Mouse (Mus musculus) embryonic facial prominence, embryonic 13.5 days (tissue): Measurements from ENCODE around the gene Lpp. TPM values are rescaled to one million over a fixed set of nuclear protein-coding genes. Genes with fewer than 3 reads are reported as not detected.
A peak's percentile ranks its signal among the peaks of the same experiment; 100 is the strongest.

Experiments
- ATAC-seq: fragments of 200-750 bp; cut with Nextera tagmentation; 2 replicates; pipeline ENCODE4 v1.8.0; 2017; ENCODE audit warnings: low read depth; ENCODE audit not compliant: insufficient number of reproducible peaks, insufficient read depth, low FRiP score, low TSS enrichment
- H3K27ac ChIP-seq: fragments of 300-500 bp; sonication (generic); 2 replicates; pipeline ENCODE4 v1.5.1; 2015; ENCODE audit warnings: moderate library complexity, mild to moderate bottlenecking, inconsistent platforms
- H3K27me3 ChIP-seq: fragments of 300-500 bp; sonication (generic); 2 replicates; pipeline ENCODE4 v1.6.1; 2015; ENCODE audit warnings: mild to moderate bottlenecking, inconsistent platforms
- H3K36me3 ChIP-seq: fragments of 300-500 bp; sonication (generic); 2 replicates; pipeline ENCODE4 v1.6.1; 2015; ENCODE audit warnings: mild to moderate bottlenecking, inconsistent platforms
- H3K4me1 ChIP-seq: fragments of 300-500 bp; sonication (generic); 2 replicates; pipeline ENCODE4 v1.6.1; 2015; ENCODE audit warnings: inconsistent platforms
- H3K4me2 ChIP-seq: fragments of 300-500 bp; sonication (generic); 2 replicates; pipeline ENCODE4 v1.6.1; 2015; ENCODE audit warnings: moderate library complexity, mild to moderate bottlenecking, inconsistent platforms
- H3K4me3 ChIP-seq: fragments of 300-500 bp; sonication (generic); 2 replicates; pipeline ENCODE4 v1.5.1; 2015; ENCODE audit warnings: mild to moderate bottlenecking, inconsistent platforms
- H3K9ac ChIP-seq: fragments of 300-500 bp; sonication (generic); 2 replicates; pipeline ENCODE4 v1.6.1; 2015; ENCODE audit warnings: mild to moderate bottlenecking, inconsistent platforms
- H3K9me3 ChIP-seq: fragments of 300-500 bp; sonication (generic); 2 replicates; pipeline ENCODE4 v1.6.1; 2016; ENCODE audit warnings: inconsistent platforms
- WGBS: fragments of 180-500 bp; shearing (Covaris S2); methylation state at CpG from one replicate; pipeline ENCODE4 v1.1.7; 2015; ENCODE audit warnings: mixed read lengths; 5-methylcytosine and 5-hydroxymethylcytosine counted together
- polyA plus RNA-seq: library from polyadenylated mRNA; unstranded; fragments of >200 nt; fragmentation: Nextera tagmentation; extraction: Ambion mirVana; gene quantifications from 2 replicates; pipeline ENCODE4 v1.2.1, GENCODE M21; 2015

Lpp gene
- polyA plus RNA-seq, 1 experiment from 2014 or later = 49.3 TPM

DNA sequence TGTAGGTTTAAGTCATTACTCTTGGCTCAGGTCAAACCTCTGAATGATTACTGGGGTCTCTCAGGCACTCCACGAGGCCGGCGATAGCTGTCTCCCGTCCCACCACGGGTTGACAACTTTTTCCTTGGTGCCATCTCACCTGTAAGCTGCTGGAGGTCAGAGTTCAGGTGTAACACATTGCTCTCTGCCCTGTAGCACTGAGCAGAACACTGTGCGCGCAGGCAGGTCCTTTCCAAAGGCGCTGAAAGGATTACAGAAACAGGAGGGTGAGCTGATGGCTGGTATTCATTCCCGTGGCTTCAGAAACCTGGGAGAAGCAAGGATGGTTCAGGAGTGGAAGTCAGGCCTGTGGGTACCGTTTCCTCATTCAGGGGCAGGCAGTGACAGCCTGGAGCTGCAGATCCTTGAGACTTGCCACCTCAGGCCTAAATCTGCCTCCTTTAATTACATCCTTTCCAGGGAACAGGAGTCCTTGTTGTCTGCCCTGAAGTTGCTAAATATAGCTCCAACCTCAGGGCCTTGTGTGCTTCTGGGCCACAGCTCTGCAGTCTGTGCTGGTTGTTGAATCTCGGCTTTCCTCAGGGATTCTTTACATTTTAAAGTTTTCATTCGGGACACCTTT is 31.2 kb downstream of the Lpp start:
- H3K4me2 ChIP-seq = no peak overlapping the region
- H3K27me3 ChIP-seq = no peaks in the 10 kb centered on the region
- peak overlapping the region; percentile 60 for H3K27ac ChIP-seq
- no peak for ATAC-seq
- no peak overlapping the region for H3K9ac ChIP-seq
- no peaks in the 10 kb centered on the region for H3K36me3 ChIP-seq
- peaks cover 41% of the 10 kb centered on the region for H3K4me1 ChIP-seq
- no peaks in the 10 kb centered on the region for H3K9me3 ChIP-seq
- no peak overlapping the region for H3K4me3 ChIP-seq
- WGBS = 54% methylated on average over 12 of the region's 12 CpGs

DNA sequence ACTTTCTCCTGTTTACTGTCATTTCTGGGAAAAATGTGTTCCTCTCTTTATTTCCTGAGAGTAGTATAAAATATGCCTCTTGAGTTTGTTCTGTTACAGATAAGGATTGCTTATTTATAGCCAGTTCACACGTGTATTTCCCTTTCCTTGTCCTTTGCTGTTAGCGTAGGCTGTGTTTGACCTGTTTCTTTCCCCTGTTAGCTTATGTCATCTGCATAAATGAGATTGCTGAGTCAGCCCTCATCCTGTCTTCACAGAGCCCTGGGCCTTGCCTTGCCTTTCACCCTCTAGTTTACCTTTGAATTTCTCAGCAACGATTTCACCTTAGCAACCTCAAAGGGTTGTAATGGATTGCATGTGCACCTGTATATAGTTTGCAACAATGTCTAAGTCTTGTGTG is 32.5 kb downstream of the Lpp start:
- Histone ChIP-seq H3K4me1 (peaks cover 47% of the 10 kb centered on the region), H3K9ac (no peak overlapping the region), H3K4me3 (no peak overlapping the region), H3K36me3 (no peaks in the 10 kb centered on the region), H3K27me3 (no peaks in the 10 kb centered on the region), H3K4me2 (no peak overlapping the region), H3K27ac (no peak overlapping the region), H3K9me3 (no peaks in the 10 kb centered on the region)
- no peak for ATAC-seq
- 71% methylated on average over 3 of the region's 3 CpGs for WGBS

DNA sequence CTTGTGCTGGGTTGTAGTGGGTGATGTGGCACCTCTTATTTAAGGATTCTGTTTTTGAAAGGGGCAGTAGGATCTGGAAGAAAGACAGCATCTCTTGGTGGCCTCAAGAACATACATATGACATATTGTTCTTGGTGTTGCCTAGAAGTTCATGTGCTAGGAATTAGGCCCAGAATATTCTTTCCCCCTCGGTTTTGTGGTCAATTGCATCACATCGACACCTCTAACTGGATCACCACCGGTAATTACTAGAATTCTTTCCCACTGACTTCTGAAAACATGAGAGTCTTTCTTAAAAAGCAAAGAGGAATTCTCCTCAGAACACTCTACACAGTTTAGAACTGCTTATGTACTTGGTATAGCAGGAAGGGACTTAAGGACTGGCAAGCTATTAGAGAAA is 34.3 kb downstream of the Lpp start:
- Histone ChIP-seq H3K9ac (no peak overlapping the region), H3K4me1 (peaks cover 42% of the 10 kb centered on the region), H3K27me3 (no peaks in the 10 kb centered on the region), H3K9me3 (no peaks in the 10 kb centered on the region), H3K27ac (no peak overlapping the region), H3K4me2 (no peak overlapping the region), H3K36me3 (no peaks in the 10 kb centered on the region), H3K4me3 (no peak overlapping the region)
- ATAC-seq = no peak
- WGBS = 74% methylated on average over 3 of the region's 3 CpGs

DNA sequence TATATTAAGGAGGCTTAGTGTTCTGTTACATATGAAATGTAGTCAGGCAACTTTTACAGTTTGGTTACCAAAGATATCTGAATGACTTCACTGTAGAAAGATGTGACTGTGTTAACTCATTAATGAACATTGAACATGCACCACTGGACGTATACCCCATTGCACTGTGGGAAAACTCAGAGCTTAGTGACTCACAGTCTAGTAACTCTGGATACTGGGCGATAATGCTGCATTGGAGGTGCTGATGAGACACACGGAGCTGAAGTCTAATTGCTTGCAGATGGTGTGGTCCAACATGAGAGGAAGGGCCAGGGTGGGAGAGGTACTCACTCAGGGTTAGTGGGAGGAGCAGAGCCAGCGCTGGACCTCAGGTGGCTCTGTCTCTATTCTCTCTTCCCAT is 34.7 kb downstream of the Lpp start:
- 45% methylated on average over 4 of the region's 4 CpGs for WGBS
- Histone ChIP-seq H3K36me3 (no peaks in the 10 kb centered on the region), H3K9me3 (no peaks in the 10 kb centered on the region), H3K27me3 (no peaks in the 10 kb centered on the region), H3K9ac (no peak overlapping the region), H3K4me2 (no peak overlapping the region), H3K4me3 (no peak overlapping the region), H3K27ac (no peak overlapping the region), H3K4me1 (peaks cover 42% of the 10 kb centered on the region)
- ATAC-seq = no peak

DNA sequence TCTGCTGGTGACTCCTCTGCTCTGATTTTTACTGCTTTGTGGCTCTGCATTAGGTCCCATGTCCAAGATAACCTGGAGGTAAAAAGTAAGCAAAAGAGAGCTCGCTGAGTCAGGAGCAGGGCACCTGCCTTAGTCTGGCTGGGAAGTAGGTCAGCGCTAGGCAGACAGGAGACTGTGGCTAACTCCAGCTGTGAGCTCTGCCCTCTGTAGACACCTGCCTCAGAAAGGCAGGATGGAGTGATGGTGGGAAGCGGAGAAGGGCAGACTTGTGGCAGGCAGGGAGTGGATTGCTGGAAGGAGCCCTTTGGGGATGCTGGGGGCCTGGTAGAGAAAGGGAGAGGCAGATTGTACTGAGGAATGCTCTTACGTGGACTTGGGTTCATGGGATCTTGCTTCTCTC is 35.4 kb downstream of the Lpp start:
- 81% methylated on average over 4 of the region's 4 CpGs for WGBS
- Histone ChIP-seq H3K4me3 (no peak overlapping the region), H3K9ac (no peak overlapping the region), H3K9me3 (no peaks in the 10 kb centered on the region), H3K27ac (no peak overlapping the region), H3K4me1 (peaks cover 44% of the 10 kb centered on the region), H3K4me2 (no peak overlapping the region), H3K36me3 (no peaks in the 10 kb centered on the region), H3K27me3 (no peaks in the 10 kb centered on the region)
- ATAC-seq = no peak

DNA sequence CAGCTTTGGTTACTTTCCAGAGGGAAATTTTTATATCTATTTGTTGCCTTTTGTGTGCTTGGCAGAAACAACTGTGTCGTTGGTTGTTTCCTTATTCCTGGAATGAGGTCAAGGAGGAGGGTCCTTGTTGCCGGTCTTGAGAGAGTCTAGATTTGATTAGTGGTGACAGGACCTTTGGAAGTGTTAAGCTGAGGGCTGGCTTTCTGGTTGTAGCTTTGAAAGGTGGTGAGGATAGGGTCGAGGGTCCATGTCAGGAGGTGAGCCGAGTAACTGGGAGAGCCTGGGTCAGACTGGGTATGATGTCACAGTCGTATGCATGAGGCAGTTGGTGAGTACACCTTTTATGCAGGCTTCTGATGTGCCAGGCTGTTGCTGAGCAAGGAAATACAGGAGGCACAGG is 36.4 kb downstream of the Lpp start:
- Histone ChIP-seq H3K9ac (no peak overlapping the region), H3K27ac (no peak overlapping the region), H3K27me3 (no peaks in the 10 kb centered on the region), H3K4me3 (no peak overlapping the region), H3K4me2 (no peak overlapping the region), H3K36me3 (no peaks in the 10 kb centered on the region), H3K4me1 (peaks cover 44% of the 10 kb centered on the region), H3K9me3 (no peaks in the 10 kb centered on the region)
- 50% methylated on average over 5 of the region's 5 CpGs for WGBS
- ATAC-seq = no peak

DNA sequence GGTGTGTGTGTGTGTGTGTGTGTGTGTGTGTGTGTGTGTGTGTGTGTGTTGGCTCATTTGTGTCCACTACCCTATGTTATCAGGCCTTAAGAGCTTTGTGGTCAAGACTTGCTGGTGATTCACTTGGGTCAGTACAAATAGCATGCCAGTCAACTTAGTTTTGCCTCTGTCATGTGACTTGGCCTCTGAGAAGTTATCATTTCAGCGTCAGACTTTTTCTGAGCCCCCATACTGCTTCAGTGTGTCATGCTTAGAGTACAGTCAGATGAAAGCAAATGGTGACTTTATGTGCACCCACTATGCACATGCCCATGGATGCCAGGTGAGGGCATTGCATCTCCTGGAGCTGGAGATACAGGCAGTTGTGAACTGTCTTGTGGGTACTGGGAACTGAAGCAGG is 38.5 kb downstream of the Lpp start:
- ATAC-seq = no peak
- H3K9me3 ChIP-seq = no peaks in the 10 kb centered on the region
- 92% methylated on average over 1 of the region's 1 CpGs for WGBS
- no peak overlapping the region for H3K27ac ChIP-seq
- no peaks in the 10 kb centered on the region for H3K27me3 ChIP-seq
- H3K4me3 ChIP-seq = no peak overlapping the region
- H3K4me1 ChIP-seq = peaks cover 51% of the 10 kb centered on the region
- no peaks in the 10 kb centered on the region for H3K36me3 ChIP-seq
- no peak overlapping the region for H3K4me2 ChIP-seq
- no peak overlapping the region for H3K9ac ChIP-seq

DNA sequence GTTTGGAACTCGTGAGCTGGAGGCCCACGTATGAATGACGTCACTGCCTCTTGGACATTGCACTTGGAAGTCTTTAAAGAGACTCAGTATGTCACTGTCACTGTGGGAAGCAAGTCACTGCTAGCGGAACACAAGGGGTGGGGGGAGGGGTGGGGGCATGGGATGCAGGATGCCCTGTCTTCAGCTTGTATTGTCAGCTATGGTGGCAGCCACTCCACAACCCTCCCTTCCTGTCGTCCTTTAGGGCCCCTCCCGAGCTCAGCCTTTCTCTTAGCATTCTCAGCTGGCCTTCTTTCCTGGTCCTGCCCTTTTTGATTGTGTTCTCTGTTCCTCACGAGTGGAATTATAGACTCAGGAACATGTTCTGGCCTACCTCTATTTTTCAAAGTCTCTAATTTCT is 40.3 kb downstream of the Lpp start:
- Histone ChIP-seq H3K27me3 (no peaks in the 10 kb centered on the region), H3K4me3 (no peak overlapping the region), H3K9me3 (no peaks in the 10 kb centered on the region), H3K9ac (no peak overlapping the region), H3K4me2 (no peak overlapping the region), H3K36me3 (no peaks in the 10 kb centered on the region), H3K27ac (no peak overlapping the region), H3K4me1 (peaks cover 38% of the 10 kb centered on the region)
- WGBS = 50% methylated on average over 7 of the region's 7 CpGs
- no peak for ATAC-seq

DNA sequence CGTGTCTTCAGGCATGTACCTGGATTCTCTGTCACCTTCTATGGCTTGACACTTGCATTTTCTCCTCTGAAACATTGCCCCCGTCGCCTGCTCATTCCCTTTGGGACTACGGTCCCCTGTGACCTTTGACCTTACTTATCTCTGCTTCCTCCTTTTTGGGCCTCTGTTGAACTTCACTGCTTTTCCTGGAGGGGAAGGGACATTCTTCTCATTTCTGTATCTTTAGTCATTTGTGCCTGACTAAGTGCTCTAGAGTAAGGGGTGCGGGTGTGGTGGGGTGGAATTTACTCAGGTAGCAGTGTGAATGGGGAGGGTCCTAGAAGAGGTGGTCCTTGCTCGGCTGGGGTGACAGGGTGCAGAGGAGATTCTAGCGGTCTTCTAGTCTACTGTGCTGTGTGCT is 40.7 kb downstream of the Lpp start:
- H3K4me2 ChIP-seq = no peak overlapping the region

DNA sequence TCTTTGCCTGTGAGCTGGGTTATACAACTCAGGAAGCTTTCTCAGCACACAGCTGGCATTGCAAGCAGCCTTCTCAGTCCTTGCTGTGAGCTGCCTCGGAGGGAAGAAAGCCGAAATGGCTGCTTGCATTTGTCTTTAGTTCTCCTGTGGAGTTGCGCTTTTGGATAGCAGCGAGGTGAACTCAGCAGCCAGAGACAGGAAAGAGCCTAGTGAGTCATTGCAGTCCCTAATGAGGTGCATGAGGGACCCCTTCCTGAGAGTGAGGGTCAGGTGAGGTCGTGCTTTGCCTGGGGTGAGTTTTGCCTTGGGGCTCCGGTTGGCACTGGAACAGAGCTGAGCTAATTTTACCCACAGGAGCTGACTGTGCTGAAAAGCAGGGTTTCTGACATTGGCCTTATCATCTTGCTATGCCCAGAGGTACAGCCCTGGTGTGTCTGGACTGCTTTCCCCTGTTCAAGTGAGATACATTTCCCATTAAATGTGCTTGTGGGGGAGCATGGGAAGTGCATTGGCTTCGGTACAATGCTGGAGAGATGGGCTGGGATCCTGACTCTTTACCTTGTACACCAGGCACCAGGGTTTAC is 41.3 kb downstream of the Lpp start:
- no peaks in the 10 kb centered on the region for H3K9me3 ChIP-seq
- no peak for ATAC-seq
- H3K4me3 ChIP-seq = no peak overlapping the region
- H3K36me3 ChIP-seq = no peaks in the 10 kb centered on the region
- no peak overlapping the region for H3K4me2 ChIP-seq
- H3K27ac ChIP-seq = peak overlapping the region; percentile 51; the same call in 1 of the 2 replicates
- peaks cover 28% of the 10 kb centered on the region for H3K4me1 ChIP-seq
- WGBS = 37% methylated on average over 7 of the region's 7 CpGs
- no peaks in the 10 kb centered on the region for H3K27me3 ChIP-seq
- H3K9ac ChIP-seq = no peak overlapping the region

More for the DNA sequence above, 40.7 kb downstream of the Lpp start:
- H3K36me3 ChIP-seq = no peaks in the 10 kb centered on the region
- H3K9me3 ChIP-seq = no peaks in the 10 kb centered on the region
- H3K27me3 ChIP-seq = no peaks in the 10 kb centered on the region
- no peak overlapping the region for H3K4me3 ChIP-seq
- WGBS = 56% methylated on average over 7 of the region's 7 CpGs
- peak overlapping the region; percentile 51; the same call in 1 of the 2 replicates for H3K27ac ChIP-seq
- no peak for ATAC-seq
- peaks cover 34% of the 10 kb centered on the region for H3K4me1 ChIP-seq
- H3K9ac ChIP-seq = no peak overlapping the region

DNA sequence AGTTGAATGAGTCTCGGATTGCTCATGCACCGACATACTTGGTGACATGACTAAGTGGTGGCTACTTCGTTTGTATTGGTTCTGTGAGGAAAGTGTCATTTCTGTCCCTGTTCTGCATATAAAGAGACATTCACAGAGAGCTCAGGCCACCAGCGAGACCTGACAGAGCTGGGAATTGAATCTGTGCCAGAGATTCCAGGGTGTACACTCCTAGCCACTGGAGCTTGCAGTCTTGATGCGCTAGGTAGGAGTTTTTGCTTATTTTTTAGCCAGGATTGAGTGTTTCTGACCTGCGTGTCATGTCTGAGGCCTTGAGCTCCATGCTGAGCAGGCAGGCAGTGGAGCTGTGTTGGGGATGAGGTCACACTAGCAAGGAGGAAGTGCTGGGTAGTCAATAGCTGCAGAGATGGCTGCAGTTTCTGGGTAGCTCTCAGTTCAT is 41.8 kb downstream of the Lpp start:
- Histone ChIP-seq H3K4me2 (no peak overlapping the region), H3K36me3 (no peaks in the 10 kb centered on the region), H3K4me3 (no peak overlapping the region), H3K27ac (0 out of 2 replicates have a peak overlapping the region, but pooled peaks have one; percentile 51), H3K9me3 (no peaks in the 10 kb centered on the region), H3K9ac (no peak overlapping the region), H3K27me3 (no peaks in the 10 kb centered on the region), H3K4me1 (peaks cover 26% of the 10 kb centered on the region)
- no peak for ATAC-seq
- 71% methylated on average over 6 of the region's 6 CpGs for WGBS

DNA sequence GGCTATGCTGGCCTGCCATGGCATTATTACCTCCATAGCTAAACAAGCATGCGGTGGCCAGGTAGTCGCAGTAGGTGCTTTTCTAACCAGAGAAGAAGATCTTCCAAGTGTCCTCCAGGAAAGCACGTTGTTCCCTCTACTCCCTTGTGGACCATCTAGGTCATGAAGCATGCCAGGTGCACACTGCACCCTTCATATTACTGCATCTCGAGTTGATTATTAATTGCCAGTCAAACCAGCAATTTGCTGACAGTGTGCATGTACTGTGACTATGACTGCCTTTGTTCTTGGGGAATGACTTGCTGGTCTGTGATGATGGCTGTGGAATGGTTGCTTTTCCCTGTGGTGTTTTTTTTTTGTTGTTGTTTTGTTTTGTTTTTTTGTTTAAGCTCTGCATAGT is 45.1 kb downstream of the Lpp start:
- no peak overlapping the region for H3K4me2 ChIP-seq
- no peak overlapping the region for H3K9ac ChIP-seq
- no peak for ATAC-seq
- peaks cover 47% of the 10 kb centered on the region for H3K4me1 ChIP-seq
- no peak overlapping the region for H3K27ac ChIP-seq
- WGBS = 87% methylated on average over 4 of the region's 4 CpGs
- no peak overlapping the region for H3K4me3 ChIP-seq
- H3K36me3 ChIP-seq = no peaks in the 10 kb centered on the region
- no peaks in the 10 kb centered on the region for H3K27me3 ChIP-seq
- no peaks in the 10 kb centered on the region for H3K9me3 ChIP-seq
